Mouse (Mus musculus) heart, adult 18-20 months (tissue): ENCODE data around the gene Il5. TPM values are rescaled to one million over a fixed set of nuclear protein-coding genes. Genes with fewer than 3 reads are reported as not detected.

Source experiments
- DNase-seq, 2 experiments: peaks; one replicate each; pipeline ENCODE4 v3.0.0; 2021 to 2022; ENCODE audit warnings: mixed read lengths in 1 of 2
- long read RNA-seq, 2 experiments: library from polyadenylated mRNA; stranded (forward); transcript quantifications; one replicate each; pipeline ENCODE4 v2.0.0; 2021
- total RNA-seq, 2 experiments: library from RNA; stranded (reverse); gene quantifications; 2 replicates each; pipeline ENCODE4 v1.2.3; 2021

Il5 gene
- not detected for total RNA-seq
- long read RNA-seq, experiment 1: 0 reads
- long read RNA-seq, experiment 2: 0 reads

DNA sequence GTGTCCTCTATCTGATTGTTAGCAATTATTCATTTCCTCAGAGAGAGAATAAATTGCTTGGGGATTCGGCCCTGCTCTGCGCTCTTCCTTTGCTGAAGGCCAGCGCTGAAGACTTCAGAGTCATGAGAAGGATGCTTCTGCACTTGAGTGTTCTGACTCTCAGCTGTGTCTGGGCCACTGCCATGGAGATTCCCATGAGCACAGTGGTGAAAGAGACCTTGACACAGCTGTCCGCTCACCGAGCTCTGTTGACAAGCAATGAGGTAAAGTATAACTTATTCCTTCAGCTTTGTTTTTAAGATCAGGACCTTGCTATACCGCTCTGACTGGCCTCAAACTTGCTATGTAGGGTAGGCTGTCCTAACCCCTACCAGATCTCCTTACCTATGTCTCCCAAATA is at the start of gene Il5:
Il5 (plus strand) TSS at position 80 of the 400 bp plus-strand sequence.
- no peak for DNase-seq

GRCm38 (mm10) chr11:53671414-53671813 is 49.2 kb upstream of the Il5 start:
- DNase-seq: no peak

- DNase-seq: peak in 1 of 2 experiments; percentile 44
These were observed 40.5 kb upstream of the Il5 start for GRCm38 (mm10) chr11:53680141-53680540.

GRCm38 (mm10) chr11:53681686-53682085 is 38.9 kb upstream of the Il5 start:
- no peak for DNase-seq

DNA sequence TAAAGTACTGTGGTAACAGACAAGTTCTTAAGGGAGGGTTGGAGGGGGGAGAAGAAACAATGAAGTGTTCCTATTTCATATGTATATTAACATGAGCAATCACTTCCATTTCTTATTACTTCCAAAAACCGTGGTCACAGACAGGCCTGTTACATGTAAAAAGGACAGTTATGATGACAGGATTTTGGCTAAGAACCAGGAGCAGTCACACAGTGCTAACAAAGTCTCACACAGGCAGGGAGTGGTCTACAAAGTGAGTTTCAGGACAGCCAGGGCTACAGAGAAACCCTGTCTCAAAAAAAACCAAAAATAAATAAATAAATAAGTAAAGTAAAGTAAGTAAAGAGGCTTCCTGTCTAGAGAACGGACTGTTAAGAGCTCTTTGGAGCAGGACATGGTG is 38.4 kb upstream of the Il5 start:
- peak; percentile 14 to 27 for DNase-seq

GRCm38 (mm10) chr11:53682994-53683530 is 37.5 kb upstream of the Il5 start:
- peak; percentile 56 to 67 for DNase-seq

- no peak for DNase-seq
These were observed 28.6 kb upstream of the Il5 start for GRCm38 (mm10) chr11:53691979-53692378.

DNA sequence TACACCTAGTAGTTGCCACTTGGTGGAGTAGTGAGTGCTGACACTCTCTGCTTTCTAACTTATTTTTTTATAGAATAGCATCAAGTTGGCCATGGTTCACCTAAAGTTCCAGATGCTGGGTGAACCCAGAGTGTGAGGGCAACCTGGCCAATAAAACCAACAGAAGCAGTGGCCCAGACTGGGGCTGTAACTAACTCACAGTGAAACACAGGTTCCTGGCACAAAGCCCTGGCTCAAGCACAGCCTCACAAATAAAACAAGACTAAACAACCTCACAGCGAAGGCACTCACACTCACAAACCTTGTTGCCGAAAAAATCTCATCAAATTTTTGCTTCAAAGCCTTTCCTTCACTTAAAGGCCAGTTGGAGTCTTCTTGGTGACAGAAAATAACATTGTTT is 22.1 kb upstream of the Il5 start:
- no peak for DNase-seq

DNA sequence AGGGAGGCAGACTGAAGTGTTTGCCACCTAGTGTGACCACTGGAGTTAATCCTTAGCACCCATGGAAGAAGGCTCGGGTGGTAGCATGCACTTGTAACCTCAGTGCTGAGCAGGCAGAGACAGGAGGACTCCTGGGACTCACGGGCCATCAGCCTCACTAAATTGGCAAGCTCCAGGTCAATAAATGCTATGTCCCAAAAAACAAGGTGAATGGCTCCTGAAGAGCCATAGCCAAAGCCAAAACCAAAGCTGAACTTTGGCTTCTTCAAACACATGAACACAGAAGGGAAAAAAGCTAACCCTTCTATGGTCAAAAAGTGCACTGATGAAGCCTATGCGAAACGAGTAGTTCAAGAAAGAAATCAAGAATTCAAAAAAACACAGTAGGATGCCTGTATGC is 21.2 kb upstream of the Il5 start:
- no peak for DNase-seq

GRCm38 (mm10) chr11:53706236-53706933 is 14.2 kb upstream of the Il5 start:
- DNase-seq: peak in 1 of 2 experiments; percentile 32

GRCm38 (mm10) chr11:53706934-53707717 is 13.5 kb upstream of the Il5 start, which contains the start of gene Rad50:
TSS of gene Rad50 (minus strand) at chr11:53707319.
- DNase-seq: peak; percentile 94 to 95

- no peak for DNase-seq
These were observed 12.9 kb upstream of the Il5 start for GRCm38 (mm10) chr11:53707718-53708009.

DNA sequence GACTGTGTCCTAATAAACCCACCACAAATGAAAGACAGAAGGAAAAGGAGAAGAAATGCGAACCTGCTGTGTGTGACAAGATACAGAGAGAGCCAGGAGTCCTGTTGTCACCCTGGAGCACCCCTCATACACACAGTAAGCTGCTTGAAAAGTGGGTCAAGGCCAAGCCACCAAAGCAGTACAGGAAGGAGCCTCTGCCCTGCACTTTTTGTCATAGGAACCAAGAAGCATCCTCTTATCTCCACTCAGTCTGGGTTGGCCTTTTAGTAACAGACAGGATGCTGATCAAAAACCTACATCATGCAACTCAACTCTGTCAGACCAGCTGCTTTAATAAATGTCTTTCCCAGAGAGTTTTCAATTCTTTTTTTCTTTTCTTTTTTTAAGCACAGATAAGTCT is 893 bp upstream of the Il5 start:
- no peak for DNase-seq

DNA sequence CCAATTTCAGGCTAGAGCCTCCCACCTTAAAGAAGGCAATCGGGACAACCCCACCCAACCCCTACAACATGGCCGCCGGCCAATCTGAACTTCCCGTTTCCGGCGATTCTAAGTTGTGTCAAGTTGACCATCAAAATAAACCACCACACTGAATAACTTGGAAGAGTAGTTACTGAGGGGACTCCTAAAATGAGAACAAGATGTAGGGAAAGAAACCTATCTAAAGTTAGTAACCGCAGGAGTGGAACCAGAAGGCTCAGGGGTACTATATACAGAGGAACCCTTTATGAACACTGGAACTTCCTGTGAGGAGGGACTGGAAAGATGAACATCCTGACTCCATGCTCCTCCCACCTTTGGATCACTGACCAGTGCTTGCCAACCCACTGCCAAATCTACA is 10.9 kb downstream of the Il5 start:
- DNase-seq: no peak

GRCm38 (mm10) chr11:53732244-53732643 is 11.7 kb downstream of the Il5 start:
- no peak for DNase-seq

GRCm38 (mm10) chr11:53733824-53734223 is 13.2 kb downstream of the Il5 start:
- DNase-seq: no peak

DNA sequence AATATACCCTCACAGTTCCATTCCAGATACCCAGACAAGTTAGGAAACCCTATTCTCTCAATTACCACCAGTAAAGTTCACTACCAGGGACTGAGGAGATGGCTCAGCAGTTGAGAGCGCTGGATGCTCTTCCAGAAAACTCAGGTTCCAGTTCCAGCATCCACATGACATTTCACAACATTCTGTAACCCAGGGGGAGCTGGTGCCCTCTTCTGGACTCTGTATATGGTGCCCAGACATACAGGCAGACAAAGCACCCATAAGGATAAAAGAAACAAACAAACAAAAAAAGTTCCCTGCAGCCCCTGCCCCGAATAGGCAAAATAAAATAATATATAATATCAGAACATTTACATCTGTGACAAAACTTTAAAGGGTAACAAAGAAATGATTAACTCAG is 13.8 kb downstream of the Il5 start:
- no peak for DNase-seq

GRCm38 (mm10) chr11:53734970-53735681 is 14.5 kb downstream of the Il5 start:
- no peak for DNase-seq

- peak; percentile 73 to 77 for DNase-seq
These were observed 15.2 kb downstream of the Il5 start for GRCm38 (mm10) chr11:53735682-53736245.

DNA sequence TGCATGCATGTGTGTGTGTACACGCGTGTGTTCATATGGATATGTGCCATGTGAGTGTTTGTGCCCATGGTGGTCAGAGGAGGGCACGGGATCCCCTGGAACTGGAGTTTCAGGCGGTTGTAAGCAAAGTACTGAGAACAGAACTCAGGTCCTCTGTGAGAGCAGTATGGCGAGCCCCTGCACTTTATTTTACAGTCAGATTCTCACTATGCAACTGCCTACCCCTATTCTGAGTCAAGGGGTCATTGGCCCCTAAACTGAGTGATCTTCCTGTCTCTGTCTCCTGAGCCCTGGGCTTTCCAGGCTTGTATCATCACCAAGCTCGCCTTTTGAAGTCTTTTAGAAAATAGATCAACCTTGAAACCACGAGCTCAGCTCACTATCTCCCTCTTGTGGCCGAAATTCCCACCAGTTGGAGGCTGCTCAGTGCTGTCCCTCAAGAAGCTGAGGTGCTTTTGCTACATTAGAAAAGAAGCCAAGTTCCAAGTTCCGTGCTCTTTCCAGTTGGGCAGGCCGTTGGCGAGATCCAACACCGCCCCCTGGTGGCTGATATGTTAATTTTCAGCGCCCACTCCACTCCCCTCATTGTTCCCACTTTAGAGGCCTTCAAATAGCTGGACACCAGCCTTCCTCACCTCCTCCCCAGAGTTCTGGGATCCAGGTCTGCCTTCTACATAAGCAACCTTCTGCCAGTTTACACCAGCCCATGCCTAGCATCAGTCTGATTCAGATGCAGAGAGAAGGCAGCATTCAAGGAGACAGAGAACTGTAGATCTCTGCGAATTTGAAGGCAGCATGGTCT is 16.4 kb downstream of the Il5 start:
- peak; percentile 80 to 81 for DNase-seq

GRCm38 (mm10) chr11:53737573-53737946 is 17.0 kb downstream of the Il5 start:
- DNase-seq: peak; percentile 73 to 80

GRCm38 (mm10) chr11:53742353-53742752 is 21.8 kb downstream of the Il5 start:
- DNase-seq: peak; percentile 45 to 50
